Mouse (Mus musculus) testis, adult 2 months (tissue): ENCODE results near the gene 2310011J03Rik.

ENCODE experiments used
- CTCF ChIP-seq: fragments of 200-500 bp; IDR thresholded peaks from 2 replicates; pipeline ENCODE4 v1.5.1; 2012; ENCODE audit warnings: low read depth, mild to moderate bottlenecking, inconsistent platforms, low read length, moderate library complexity; ENCODE audit not compliant: control insufficient read depth, insufficient read depth, insufficient replicate concordance
- POLR2A ChIP-seq: fragments of 200-500 bp; IDR thresholded peaks from 2 replicates; pipeline ENCODE4 v1.6.1; 2012; ENCODE audit warnings: low read depth, mild to moderate bottlenecking, inconsistent platforms, low read length, moderate library complexity; ENCODE audit not compliant: control insufficient read depth

DNA sequence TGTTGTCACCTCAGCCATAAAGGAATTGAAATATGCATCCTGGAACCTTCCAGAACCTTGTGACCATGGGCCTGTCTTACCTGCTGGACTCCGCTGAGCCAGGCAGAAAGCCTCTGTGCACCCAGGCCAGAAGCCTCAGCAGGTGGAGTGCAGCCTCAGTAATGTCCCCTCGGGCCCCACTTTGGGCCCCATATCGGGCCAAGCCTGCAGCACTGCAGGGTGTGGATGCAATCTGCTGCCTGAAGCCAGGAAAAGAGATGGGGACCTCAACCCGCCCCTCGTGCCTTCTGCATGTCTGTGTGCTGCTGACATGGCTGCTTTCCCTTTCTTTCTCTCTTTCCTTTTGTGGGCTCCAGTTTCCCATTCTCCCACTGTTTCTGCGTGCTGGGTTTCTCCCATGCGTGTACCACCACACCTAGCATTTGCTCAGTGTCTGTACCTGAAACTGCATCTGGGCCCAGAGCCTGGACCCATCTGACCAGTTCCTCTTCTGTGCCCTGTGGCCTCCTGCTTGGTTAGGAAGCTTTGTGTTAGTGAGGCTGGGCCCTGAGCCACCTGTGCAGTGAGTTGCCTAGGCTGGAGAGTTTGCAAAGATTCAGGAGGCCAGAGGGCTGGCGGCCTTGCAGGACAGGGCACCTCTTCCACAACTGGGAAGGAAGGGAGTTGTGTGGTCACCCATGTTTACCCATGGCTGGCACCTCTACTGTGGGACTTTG is 48.3 kb downstream of the 2310011J03Rik start:
- TF ChIP-seq POLR2A: no peak
- no peak for TF ChIP-seq CTCF
